Mouse (Mus musculus) hindbrain, embryonic 16.5 days (tissue): ENCODE results near the gene Mcm6. TPM values are rescaled to one million over a fixed set of nuclear protein-coding genes. Genes with fewer than 3 reads are reported as not detected.

Experiments
- ATAC-seq: fragments of 200-750 bp; cut with Nextera tagmentation; 2 replicates; pipeline ENCODE4 v1.8.0; 2017; ENCODE audit warnings: moderate TSS enrichment, moderate library complexity
- H3K27ac ChIP-seq: fragments of 300-500 bp; sonication (generic); 2 replicates; pipeline ENCODE4 v1.5.1; 2014; ENCODE audit warnings: low read depth, mild to moderate bottlenecking, control low read depth, low read length, moderate library complexity
- H3K27me3 ChIP-seq: fragments of 300-500 bp; sonication (generic); replicated peaks from 2 replicates; pipeline ENCODE4 v1.6.1; 2014; ENCODE audit warnings: low read length; ENCODE audit not compliant: control insufficient read depth, insufficient read depth
- H3K36me3 ChIP-seq: fragments of 300-500 bp; sonication (generic); 2 replicates; pipeline ENCODE4 v1.6.1; 2014; ENCODE audit warnings: mild to moderate bottlenecking, low read length, moderate library complexity, mixed read lengths; ENCODE audit not compliant: control insufficient read depth, insufficient read depth
- H3K4me1 ChIP-seq: fragments of 300-500 bp; sonication (generic); 2 replicates; pipeline ENCODE4 v1.6.1; 2014; ENCODE audit warnings: low read depth, low read length; ENCODE audit not compliant: control insufficient read depth, insufficient read depth
- H3K4me2 ChIP-seq: fragments of 300-500 bp; sonication (generic); 2 replicates; pipeline ENCODE4 v1.6.1; 2014; ENCODE audit warnings: mild to moderate bottlenecking, low read length, control low read depth, moderate library complexity
- H3K4me3 ChIP-seq: fragments of 300-500 bp; sonication (generic); 2 replicates; pipeline ENCODE4 v1.5.1; 2014; ENCODE audit warnings: mild to moderate bottlenecking, low read length, control low read depth, moderate library complexity
- H3K9ac ChIP-seq: fragments of 300-500 bp; sonication (generic); 2 replicates; pipeline ENCODE4 v1.6.1; 2014; ENCODE audit warnings: low read depth, mild to moderate bottlenecking, control low read depth, low read length, moderate library complexity
- H3K9me3 ChIP-seq: fragments of 300-500 bp; sonication (generic); 2 replicates; pipeline ENCODE4 v1.6.1; 2014; ENCODE audit warnings: mild to moderate bottlenecking, low read length, moderate library complexity; ENCODE audit not compliant: control insufficient read depth
- WGBS: fragments of 180-500 bp; shearing (Covaris S2); extraction: QIAGEN DNeasy Blood & Tissue Kit; methylation state at CpG from one replicate; pipeline ENCODE4 v1.1.7; 2014; 5-methylcytosine and 5-hydroxymethylcytosine counted together
- polyA plus RNA-seq: library from polyadenylated mRNA; unstranded; fragments of >200 nt; fragmentation: Nextera tagmentation; extraction: Ambion mirVana; gene quantifications from 2 replicates; pipeline ENCODE4 v1.2.1, GENCODE M21; 2015

Mcm6 gene
- polyA plus RNA-seq, 1 experiment from 2014 or later: 67.0 TPM

DNA sequence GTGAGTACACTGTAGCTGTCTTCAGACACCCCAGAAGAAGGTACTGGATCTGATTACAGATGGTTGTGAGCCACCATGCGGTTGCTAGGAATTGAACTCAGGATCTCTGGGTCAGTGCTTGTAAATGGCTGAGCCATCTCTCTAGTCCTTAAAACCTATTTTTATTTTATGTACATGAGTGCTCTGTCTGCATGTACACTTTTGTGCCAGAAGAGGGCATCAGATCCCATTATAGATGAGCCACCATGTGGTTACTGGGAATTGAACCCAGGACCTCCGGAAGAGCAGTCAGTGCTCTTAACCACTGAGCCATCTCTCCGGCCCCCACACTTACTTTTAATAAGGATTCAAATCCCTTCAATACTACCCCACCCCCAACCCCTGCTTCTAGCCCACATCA is 76.5 kb downstream of the Mcm6 start:
- H3K4me1 ChIP-seq: no peaks in the 10 kb centered on the region
- H3K27ac ChIP-seq: no peak overlapping the region
- no peaks in the 10 kb centered on the region for H3K27me3 ChIP-seq
- H3K4me3 ChIP-seq: no peak overlapping the region
- H3K9ac ChIP-seq: no peak overlapping the region
- 96% methylated on average over 3 of the region's 3 CpGs for WGBS
- no peak overlapping the region for H3K4me2 ChIP-seq
- H3K9me3 ChIP-seq: no peaks in the 10 kb centered on the region
- peaks cover 27% of the 10 kb centered on the region for H3K36me3 ChIP-seq
- ATAC-seq: no peak

DNA sequence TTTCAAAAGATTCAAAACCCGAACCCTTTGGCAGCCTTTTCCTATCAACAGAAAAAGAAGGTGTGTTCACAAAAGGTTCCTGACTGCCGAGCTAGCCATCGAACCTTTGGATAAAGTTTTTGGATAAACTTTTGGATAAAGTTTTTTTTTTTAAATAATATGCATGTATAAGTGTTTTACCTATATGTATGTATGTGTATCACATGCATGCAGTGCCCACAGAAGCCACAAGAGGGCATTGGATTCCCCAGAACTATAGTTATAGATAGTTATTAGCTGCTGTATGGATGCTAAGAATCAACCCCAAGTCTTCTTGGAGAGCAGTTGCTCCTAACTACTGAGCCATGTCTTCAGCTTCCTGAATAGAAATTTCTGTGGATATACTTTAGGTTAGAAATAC is 77.7 kb downstream of the Mcm6 start:
- 98% methylated on average over 3 of the region's 3 CpGs for WGBS
- Histone ChIP-seq H3K36me3 (peaks cover 37% of the 10 kb centered on the region), H3K9me3 (no peaks in the 10 kb centered on the region), H3K4me1 (no peaks in the 10 kb centered on the region), H3K27ac (no peak overlapping the region), H3K9ac (no peak overlapping the region), H3K4me3 (no peak overlapping the region), H3K27me3 (no peaks in the 10 kb centered on the region), H3K4me2 (no peak overlapping the region)
- ATAC-seq: no peak

Other genes with a start within 250 kb of the Mcm6 start
- 70.5 and 71.1 TPM in 2 replicates for gene Ubxn4, start 115.7 kb downstream of the Mcm6 start, polyA plus RNA-seq
- 0.46 and 1.0 TPM in 2 replicates for gene Lct, start 31.3 kb downstream of the Mcm6 start, polyA plus RNA-seq
- 140 and 141 TPM in 2 replicates for gene Dars, start 57.7 kb upstream of the Mcm6 start, polyA plus RNA-seq
- 5.9 and 8.2 TPM in 2 replicates for gene Cxcr4, start 232.6 kb upstream of the Mcm6 start, polyA plus RNA-seq